Mouse (Mus musculus) heart, postnatal 14 days (tissue): ENCODE results near the gene Lrrc55. TPM values are rescaled to one million over a fixed set of nuclear protein-coding genes. Genes with fewer than 3 reads are reported as not detected.

Source experiments
- DNase-seq, 2 experiments: peaks; one replicate each; pipeline ENCODE4 v3.0.0; 2021 to 2022
- intact Hi-C: fragments of 180-260 bp; cut with DNase I; formaldehyde crosslinking; loops from one replicate; pipeline ENCODE4 v1.15.1; 2025
- total RNA-seq, 2 experiments: library from RNA; stranded (reverse); gene quantifications; 2 replicates each; pipeline ENCODE4 v1.2.3; 2021

Gene Lrrc55
- total RNA-seq, 2 experiments from 2014 or later, result 3.1 to 4.3 TPM

DNA sequence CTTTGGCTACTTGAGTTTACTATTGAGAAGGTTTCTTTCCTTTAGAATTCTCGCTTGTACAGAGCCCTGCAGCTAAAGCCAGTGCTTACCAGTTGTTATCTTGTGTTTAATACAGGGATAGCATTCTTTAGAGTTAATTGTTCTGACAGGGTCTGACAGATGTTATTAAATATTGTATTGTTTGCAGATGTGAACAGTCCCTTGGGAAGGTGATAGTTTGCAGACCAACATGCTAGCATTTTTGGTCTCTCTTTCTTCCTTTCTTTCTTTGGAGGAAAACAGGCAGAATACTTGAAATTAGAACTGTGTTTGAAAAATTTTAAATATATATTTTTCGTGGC, 24.3 kb downstream of the Lrrc55 start:
- no peak for DNase-seq
- intact Hi-C loops, result loop anchor here (5.0 kb wide), 1 partner anchor 35 kb away; the partner anchor contains the start of gene Aplnr

DNA sequence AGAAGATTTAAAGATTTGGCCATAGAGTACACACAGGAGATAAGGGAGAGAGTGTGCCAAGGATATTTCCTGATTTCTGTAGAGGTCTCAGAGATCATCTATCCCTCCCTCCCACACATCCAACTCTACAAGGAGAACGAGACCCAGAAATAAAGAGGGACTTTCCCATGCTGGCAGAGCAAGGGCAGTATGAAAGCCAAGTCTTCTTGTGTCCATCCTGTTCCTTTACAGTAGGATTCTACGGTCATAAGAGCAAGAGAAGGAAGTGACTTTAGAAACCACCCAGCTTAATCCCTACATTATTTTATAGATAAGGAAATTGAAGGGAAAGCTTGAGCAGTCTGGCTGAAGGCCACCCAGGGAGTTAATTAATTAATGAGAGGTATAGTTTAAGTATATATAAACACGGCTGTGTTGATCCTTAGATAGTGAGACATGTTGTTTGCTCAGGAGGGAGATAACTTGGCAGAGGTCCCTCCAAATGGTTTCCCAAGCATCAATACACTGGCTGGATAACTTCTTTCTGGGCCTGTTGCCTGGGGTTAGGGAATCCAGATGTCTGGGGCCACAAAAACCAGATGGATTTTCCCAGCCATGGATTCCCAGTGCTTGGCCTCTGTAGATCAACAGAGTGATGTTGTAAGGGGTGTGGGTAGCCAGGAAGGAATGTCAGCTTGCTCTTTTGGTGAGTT, 24.8 kb downstream of the Lrrc55 start:
- peak; percentile 56 to 65 for DNase-seq
- intact Hi-C loops, result loop anchor here (5.0 kb wide), 1 partner anchor 35 kb away; the partner anchor contains the start of gene Aplnr

DNA sequence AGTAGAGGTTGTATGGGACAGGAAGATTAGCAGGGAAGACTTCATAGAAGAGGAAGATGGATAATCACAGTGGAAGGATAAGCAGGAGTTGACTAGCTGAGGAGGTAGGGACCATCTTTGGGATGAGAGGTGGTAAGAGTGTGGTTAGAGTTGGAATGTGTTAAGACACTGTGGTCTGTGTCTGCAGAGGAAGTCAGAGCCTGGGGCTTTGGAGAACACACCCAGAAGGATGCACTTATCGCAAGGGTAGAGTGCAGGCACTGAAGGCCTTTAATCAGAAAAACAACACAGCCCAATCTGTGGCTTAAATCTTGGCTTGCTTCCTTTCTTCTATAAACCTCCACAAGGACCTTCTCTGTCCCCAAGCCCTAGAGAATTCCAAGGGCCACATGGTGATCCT, 28.7 kb downstream of the Lrrc55 start:
- intact Hi-C loops, result no loop called here
- DNase-seq, result no peak

DNA sequence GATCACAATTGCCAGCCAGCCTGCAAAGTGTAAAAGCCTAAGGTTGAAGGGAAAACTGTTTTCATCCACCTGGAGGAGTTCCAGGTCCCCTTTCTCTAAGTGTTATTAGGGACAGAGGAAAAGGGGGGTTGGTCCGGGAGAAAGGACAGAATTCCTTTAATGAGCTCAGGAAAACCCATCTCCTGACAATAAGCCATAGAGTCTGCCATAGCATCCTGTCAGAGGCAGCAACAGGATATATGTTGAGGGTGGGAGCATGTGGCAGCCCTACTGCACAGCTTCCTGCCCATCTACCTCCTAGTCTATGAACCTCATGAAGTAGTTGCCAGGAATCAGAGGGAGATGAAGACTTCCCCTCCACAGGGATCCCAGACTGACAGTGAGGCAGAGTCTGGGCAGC, 29.4 kb downstream of the Lrrc55 start:
- intact Hi-C loops, result no loop called here
- peak in 1 of 2 experiments; percentile 15 for DNase-seq

DNA sequence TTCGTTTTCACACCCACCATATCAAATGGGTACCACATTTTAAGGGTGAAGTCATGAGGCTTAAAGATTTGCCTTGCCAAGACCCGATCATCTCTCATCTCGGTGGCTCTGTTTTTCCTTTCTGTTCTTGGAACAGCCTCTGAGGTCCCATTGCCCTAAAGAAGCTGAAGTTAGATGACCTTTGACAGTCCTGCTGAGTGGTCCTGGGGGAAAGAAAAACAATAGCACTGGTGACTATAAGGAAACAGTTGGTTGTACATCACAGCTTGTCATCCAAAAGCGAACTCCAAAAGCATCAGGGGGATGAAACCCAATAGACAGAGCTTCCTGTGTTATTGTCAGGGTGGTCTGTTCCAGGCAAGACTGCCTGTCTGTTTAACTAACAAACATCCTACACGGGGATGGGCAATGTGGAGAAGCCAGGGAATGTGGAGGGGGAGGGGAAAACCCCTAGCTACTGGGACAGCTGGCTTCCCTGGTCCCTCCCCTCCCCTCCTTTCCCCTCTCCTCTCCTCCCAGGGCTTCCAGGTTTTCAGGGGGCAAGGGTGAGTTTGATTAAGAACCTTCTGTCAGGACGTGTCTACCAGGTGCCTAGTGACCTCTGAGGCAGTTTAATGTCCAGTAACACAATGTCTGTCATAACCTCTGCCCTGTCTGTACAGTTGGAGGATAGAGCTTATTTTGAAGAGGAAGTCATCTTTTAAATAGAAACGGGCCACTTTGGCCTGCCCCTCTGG, 33.5 kb downstream of the Lrrc55 start:
- intact Hi-C loops, result no loop called here
- peak in 1 of 2 experiments; percentile 19 for DNase-seq

DNA sequence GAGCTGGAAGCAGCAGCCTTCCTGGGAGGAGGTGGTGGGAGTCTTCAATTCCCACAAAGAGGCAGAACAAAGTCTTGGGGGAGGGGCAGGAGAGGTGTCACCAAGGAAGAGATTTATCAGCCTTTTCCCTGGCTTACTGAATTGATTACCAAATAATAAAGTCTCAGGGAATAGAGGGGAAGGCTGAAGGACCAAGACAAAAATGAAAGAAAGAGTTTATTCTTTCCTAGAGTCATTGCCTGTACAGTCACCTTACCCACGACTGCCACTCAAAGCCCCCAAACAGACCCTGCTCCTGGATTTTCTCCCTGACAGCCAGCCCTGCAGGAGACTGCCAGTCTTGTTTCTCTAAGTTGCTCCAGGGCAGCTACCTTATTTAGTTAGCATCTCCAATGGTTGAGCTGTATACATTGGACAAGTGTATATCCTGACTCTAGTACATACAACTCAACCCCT, 35.3 kb downstream of the Lrrc55 start:
- intact Hi-C loops, result no loop called here
- DNase-seq, result no peak

DNA sequence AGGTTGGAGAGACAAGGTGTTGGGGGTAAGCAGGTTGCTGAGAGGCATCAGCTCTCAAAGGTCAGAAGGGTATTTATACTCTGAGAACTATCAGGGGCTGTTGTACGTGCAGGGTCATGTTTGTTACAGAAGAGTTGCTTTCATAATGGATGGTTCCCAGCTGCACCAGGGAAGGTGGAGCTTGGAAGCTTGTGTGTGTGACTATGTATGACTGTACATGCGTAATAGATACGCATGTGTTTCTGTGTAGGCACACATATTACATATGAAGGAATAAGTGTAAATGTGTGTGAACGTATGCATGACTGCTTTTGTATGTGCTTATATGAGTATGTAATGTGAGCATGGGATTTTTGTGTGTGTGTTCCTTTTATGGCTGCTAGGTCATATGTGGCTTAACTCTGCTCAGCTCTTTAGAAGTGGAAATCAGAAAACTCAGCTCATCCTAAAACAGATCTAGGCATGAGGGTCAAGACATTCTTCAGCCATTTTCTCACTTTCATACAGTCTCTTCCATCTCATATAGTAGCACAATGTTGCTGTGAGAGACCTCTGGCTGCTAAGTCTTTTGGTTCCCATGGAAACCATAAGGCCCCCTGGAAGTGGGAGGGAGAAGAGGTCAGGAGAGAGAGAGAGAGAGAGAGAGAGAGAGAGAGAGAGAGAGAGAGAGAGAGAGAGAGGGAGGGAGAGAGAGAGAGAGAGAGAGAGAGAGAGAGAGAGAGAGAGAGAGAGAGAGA, 35.9 kb downstream of the Lrrc55 start:
- no peak for DNase-seq
- intact Hi-C loops, result no loop called here

DNA sequence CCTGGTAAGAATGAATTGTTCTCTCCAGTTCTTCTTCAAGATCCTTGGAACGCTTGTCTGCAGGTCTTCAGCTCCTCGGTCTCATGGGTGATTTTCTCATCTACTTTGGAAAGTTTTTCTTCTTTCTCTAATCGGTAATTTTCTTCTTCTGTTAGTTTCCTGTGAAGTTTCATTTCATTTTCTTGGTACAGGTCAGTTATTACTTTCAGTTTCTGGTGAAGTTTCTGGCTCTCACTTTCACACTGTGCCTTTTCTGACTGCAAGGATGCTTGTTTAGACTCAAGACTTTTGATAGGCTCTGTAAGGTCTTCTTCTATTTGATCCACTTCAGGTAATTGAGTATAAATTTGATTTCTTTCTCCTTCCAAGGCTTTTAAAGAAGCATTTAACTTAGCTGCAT, 39.6 kb downstream of the Lrrc55 start:
- DNase-seq, result no peak
- intact Hi-C loops, result no loop called here

DNA sequence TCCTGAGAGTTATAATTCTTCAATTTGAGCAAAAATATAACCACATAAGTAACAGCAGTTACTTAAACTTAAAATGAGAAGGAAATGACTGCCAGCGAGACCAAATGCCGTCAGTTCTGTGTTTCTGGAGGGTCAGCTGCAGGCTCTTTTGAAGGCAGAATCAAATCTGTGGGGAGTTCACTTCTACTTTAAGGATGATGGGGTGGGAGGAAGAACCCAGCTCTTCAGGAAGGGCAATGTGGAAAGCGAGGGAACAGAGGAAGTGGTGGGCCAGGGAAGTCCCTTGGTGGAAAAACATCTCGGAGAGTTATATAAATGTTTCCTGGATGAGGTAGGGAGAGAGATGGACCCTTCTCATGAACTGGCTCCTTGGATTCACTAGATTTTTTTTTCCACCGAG, 40.9 kb downstream of the Lrrc55 start:
- DNase-seq, result no peak
- intact Hi-C loops, result no loop called here

DNA sequence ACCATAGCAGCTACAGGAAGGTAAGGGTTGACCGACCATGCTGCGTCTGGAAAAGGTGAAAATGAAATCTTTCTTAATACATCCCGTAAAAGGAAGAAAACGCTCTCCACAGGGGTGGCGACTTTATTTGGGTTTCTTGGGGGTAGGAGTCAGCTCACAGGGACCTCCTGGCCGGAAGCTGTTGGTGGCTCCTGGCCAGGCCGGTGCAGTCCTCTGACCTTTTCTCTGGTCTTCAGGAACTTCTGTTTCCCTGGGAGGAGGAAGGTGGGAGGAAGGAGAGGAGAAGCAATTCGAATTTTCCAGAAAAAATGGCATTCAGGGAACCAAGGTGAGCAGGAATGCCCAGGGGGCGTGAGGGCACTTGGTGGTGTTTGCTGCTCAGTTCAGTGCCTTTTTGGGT, 41.7 kb downstream of the Lrrc55 start:
- DNase-seq, result peak; percentile 44 to 48
- intact Hi-C loops, result no loop called here

DNA sequence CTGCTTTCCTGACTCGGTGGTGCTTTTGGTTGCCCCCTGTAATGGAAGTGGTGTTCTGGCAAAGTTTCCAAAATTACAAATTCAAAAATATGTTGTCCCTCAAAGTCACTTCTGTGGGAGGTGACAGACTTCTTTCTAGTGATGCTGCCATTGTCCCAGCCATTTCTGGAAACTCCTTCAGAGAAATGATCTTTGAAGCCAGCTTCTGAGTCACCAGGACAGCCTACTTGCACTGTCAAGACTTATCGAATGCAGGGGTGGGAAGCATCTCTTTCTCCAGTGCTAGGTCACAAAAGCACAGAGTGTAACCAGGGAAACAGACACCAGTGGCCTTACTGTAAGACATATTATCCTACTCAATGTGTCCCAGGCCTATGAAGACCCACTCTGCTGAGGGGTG, 45.8 kb downstream of the Lrrc55 start:
- DNase-seq, result no peak
- intact Hi-C loops, result no loop called here

DNA sequence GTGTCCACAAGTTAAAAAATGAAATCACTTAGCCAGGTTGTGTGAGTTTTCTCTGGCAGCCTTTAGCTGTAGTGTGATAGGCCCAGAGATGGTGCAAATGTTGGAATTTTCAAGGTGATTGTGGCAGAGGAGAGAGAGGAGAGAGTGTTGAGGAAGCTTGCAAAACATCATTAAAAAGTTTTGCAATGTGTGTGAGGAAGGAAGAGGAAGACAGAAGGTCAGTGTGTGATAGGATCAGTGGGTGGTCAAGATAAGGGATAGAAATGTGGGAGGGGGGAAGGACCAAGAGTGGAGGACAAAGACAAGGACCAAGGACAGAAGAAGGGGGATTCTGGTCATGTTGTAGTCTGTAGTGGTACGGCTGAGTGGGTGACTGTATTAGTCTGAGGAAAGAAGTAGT, 46.6 kb downstream of the Lrrc55 start:
- DNase-seq, result no peak
- intact Hi-C loops, result no loop called here

DNA sequence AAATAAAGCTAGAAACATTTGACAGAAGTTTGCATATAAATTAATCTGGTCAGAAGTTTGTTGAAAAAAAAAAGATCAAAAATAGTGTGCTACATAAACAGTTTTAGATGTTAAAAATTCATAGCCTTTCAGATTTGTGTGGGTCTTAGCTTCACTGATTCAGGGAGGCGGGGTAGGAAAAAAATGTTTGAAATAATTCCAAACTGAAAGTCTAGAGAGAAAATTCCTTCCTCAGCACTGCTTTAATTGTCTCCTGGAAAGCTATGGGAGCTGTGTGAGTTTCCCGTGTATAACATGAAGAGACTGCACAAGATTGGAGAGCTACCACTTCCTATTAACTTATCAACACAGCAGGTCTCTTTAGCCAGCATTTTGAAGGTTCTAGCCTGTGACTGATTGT, 49.5 kb downstream of the Lrrc55 start:
- intact Hi-C loops, result no loop called here
- DNase-seq, result no peak

DNA sequence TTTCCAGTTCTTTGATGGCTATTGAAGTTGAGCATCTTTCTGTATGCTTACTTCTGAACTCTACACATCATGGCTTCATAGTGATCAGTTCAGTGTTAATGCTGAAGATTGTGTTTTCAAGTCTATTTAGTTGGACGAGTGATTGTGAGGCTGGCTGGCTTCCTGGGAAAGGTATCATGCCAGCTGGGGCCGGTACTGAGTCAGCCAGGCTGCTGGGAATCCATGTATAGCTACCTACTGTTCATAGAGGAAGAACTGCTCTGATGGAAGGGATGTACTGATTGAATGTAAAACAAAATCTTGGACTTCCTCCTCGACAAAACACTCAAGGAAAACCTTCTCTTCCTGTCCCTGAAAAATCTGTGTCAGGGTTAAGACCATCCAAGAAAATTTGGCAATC, 51.7 kb downstream of the Lrrc55 start:
- no peak for DNase-seq
- intact Hi-C loops, result no loop called here

DNA sequence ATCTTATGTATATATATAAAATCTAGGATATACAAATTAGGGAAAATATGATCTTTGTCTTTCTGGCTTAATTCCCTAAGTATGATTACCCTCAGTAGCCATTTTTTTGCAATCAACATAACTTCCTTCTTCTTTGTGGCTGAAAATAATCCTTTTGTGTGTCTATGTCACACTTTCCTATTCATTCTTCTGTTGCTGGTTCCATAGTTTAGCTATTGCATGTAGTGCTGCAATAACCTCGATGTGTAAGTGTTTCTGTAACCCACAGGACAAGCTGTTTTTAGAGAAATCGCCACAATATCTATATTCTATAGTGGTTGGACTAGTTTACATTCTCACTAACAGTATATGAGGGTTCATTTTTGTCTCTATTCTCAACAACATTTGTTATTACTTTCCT, 52.1 kb downstream of the Lrrc55 start:
- DNase-seq, result no peak
- intact Hi-C loops, result no loop called here

DNA sequence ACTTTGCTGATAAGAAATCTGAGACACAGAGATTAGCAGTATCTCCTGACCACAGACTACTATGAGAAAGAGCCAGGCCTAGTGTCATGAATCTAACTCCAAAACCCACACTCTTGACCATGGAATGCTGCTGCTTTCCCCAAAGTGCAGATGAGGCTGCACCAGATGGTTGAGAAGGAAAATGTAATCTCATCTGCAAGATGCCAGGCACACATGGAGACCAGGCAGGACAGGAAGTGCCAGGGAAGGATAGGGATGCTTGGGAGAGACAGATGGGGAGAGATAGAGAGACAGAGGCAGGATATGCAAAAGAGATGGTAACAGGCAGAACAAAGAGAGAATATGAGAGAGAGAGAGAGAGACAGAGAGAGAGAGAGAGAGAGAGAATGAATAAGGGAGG, 56.2 kb downstream of the Lrrc55 start:
- intact Hi-C loops, result no loop called here
- no peak for DNase-seq

DNA sequence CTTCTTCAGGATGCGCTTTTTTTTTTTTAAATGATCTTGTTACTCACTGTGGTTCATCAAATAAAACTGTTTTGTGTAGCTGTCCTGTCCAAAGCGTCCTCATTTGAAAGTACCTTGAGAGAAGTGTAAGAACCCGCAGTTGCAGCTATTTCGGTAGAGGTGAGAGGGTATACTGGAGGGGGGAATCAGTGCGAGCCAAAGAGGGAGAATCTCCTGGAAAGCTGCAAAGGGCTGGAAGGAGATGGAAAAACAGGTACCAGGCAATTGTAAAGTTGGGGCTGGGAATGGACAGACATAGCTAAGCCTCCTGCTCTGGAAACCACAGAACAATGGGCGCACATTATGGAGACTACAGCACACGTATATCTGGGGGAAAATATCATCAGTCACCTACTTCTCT, 57.2 kb downstream of the Lrrc55 start:
- no peak for DNase-seq
- intact Hi-C loops, result loop anchor here (5.0 kb wide), 1 partner anchor 32 kb away; no protein-coding TSS in a partner anchor

DNA sequence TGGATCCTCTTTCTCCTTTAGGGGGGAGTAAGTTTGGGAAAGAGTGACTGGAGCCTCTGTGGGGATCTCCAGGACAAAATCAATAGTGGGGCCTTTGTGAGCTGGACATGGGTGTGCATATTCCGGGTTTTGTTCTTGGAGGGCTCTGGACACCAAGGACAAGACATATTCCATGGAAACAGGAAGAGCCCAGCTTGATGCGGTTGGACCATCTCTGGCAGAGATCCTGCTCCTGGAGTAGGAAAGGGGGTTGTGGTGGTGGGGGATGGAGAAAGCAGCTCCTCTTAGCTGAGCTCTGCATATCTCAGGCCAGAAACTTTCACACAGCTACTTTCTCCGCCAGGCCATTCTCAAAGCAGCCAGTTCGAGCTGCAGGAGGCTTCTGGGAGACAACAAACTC, 57.6 kb downstream of the Lrrc55 start:
- DNase-seq, result no peak
- intact Hi-C loops, result loop anchor here (5.0 kb wide), 1 partner anchor 33 kb away; no protein-coding TSS in a partner anchor

DNA sequence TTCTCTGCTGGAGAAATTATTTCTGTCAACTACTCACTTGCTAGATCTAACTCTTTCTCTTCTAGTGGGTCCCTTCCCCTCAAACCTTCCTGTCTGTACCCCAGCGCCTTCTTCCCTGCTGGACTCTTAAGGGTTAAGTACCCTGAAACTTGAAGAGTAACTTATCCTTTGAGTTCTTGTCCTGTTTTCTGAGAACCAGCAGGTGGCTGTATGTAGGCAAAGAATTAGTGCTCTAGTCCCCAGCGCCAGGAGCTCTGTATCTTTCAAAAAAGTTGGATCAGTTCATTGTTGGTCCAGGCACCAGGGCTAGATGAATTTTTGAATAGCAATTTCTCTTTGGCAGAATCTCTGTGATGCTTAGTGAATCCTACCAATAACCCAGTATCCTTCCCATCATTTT, 58.9 kb downstream of the Lrrc55 start:
- no peak for DNase-seq
- intact Hi-C loops, result loop anchor here (5.0 kb wide), 1 partner anchor 34 kb away; no protein-coding TSS in a partner anchor

DNA sequence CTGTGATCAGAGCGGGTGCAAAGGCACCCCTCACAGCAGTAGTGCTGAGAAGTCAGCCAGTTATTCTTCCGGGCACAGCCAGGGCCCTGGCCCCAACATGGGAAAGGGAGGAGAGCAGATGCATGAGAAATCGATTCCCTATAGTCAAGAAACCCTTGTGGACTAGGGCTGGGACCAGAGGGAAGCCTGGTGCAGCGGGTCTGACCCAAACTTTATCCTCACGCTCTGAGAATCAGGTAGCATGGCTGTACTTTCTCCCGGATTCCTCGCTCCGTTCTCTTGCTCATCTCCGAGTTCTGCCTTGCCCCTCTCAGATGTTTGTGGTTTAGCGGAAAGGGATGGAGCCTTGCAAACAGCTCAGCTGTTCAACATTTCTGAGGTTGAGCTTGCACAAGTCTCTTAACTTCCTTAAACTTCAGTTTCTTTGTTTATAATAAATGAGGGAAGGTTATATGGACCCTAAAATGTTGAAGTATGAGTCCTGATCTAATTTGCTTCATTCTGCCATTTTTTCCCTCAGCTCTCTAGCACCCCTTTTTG, 59.3 kb downstream of the Lrrc55 start:
- no peak for DNase-seq
- intact Hi-C loops, result loop anchor here (5.0 kb wide), 1 partner anchor 35 kb away; no protein-coding TSS in a partner anchor
